Mouse (Mus musculus) thymus, postnatal 4 days (tissue): ENCODE results near the gene Ip6k1.

Experiments
- DNase-seq: peaks from one replicate; pipeline ENCODE4 v3.0.0; 2021

Gene Ip6k1

GRCm38 (mm10) chr9:108001922-108002770 lies at the start of gene Ip6k1:
Gene Ip6k1, plus strand, starts transcription at chr9:108002501.
- DNase-seq = peak; percentile 99

- no peak for DNase-seq
Observed at GRCm38 (mm10) chr9:107955613-107956289, 46.5 kb upstream of the Ip6k1 start.

- no peak for DNase-seq
Observed at GRCm38 (mm10) chr9:107957141-107957540, 45.2 kb upstream of the Ip6k1 start.

GRCm38 (mm10) chr9:107959896-107960295 lies 42.4 kb upstream of the Ip6k1 start:
- no peak for DNase-seq

GRCm38 (mm10) chr9:107960928-107961327 lies 41.4 kb upstream of the Ip6k1 start:
- DNase-seq = peak; percentile 54

- no peak for DNase-seq
Observed at GRCm38 (mm10) chr9:107961351-107961762, 40.9 kb upstream of the Ip6k1 start.

- DNase-seq = no peak
Observed at GRCm38 (mm10) chr9:107961881-107962280, 40.4 kb upstream of the Ip6k1 start.

GRCm38 (mm10) chr9:107962916-107963315 lies 39.4 kb upstream of the Ip6k1 start:
- DNase-seq = no peak

- peak; percentile 89 for DNase-seq
Observed at GRCm38 (mm10) chr9:107963700-107964099, 38.6 kb upstream of the Ip6k1 start.

GRCm38 (mm10) chr9:107964681-107965080 lies 37.6 kb upstream of the Ip6k1 start:
- no peak for DNase-seq

- no peak for DNase-seq
Observed at GRCm38 (mm10) chr9:107966676-107967075, 35.6 kb upstream of the Ip6k1 start.

- DNase-seq = no peak
Observed at GRCm38 (mm10) chr9:107967437-107967836, 34.9 kb upstream of the Ip6k1 start.

GRCm38 (mm10) chr9:107968531-107968930 lies 33.8 kb upstream of the Ip6k1 start:
- DNase-seq = no peak

GRCm38 (mm10) chr9:107970311-107970710 lies 32.0 kb upstream of the Ip6k1 start:
- no peak for DNase-seq

- DNase-seq = no peak
Observed at GRCm38 (mm10) chr9:107971690-107972541, 30.4 kb upstream of the Ip6k1 start.

GRCm38 (mm10) chr9:107974491-107975171 lies 27.7 kb upstream of the Ip6k1 start:
- no peak for DNase-seq

GRCm38 (mm10) chr9:107975399-107976386 lies 26.6 kb upstream of the Ip6k1 start, which contains the start of gene Uba7:
Gene Uba7, plus strand, starts transcription at chr9:107975505.
- peak; percentile 54 for DNase-seq

GRCm38 (mm10) chr9:107978815-107979214 lies 23.5 kb upstream of the Ip6k1 start:
- DNase-seq = no peak

- DNase-seq = no peak
Observed at GRCm38 (mm10) chr9:107981684-107982605, 20.4 kb upstream of the Ip6k1 start.
